Mouse (Mus musculus) liver, embryonic 16.5 days (tissue): ENCODE data around the gene B3gnt2. TPM values are rescaled to one million over a fixed set of nuclear protein-coding genes. Genes with fewer than 3 reads are reported as not detected.

Experiments used
- ATAC-seq: fragments of 200-750 bp; cut with Nextera tagmentation; 2 replicates; pipeline ENCODE4 v1.8.0; 2017; ENCODE audit warnings: low read depth, mild to moderate bottlenecking, moderate number of reproducible peaks, moderate library complexity
- H3K27ac ChIP-seq: fragments of 300-500 bp; sonication (generic); 2 replicates; pipeline ENCODE4 v1.5.1; 2014; ENCODE audit warnings: mild to moderate bottlenecking, low read length
- H3K27me3 ChIP-seq: fragments of 300-500 bp; sonication (generic); 2 replicates; pipeline ENCODE4 v1.6.1; 2014; ENCODE audit warnings: low read depth, low read length, mixed read lengths; ENCODE audit not compliant: control insufficient read depth, insufficient read depth
- H3K36me3 ChIP-seq: fragments of 300-500 bp; sonication (generic); 2 replicates; pipeline ENCODE4 v1.6.1; 2014; ENCODE audit warnings: mild to moderate bottlenecking; ENCODE audit not compliant: control insufficient read depth, insufficient read depth
- H3K4me1 ChIP-seq: fragments of 300-500 bp; sonication (generic); 2 replicates; pipeline ENCODE4 v1.6.1; 2014; ENCODE audit warnings: low read depth, low read length, mixed read lengths; ENCODE audit not compliant: control insufficient read depth
- H3K4me2 ChIP-seq: fragments of 300-500 bp; sonication (generic); 2 replicates; pipeline ENCODE4 v1.6.1; 2014; ENCODE audit warnings: low read depth, low read length, mixed read lengths
- H3K4me3 ChIP-seq: fragments of 300-500 bp; sonication (generic); 2 replicates; pipeline ENCODE4 v1.5.1; 2014; ENCODE audit warnings: low read depth, mild to moderate bottlenecking, low read length
- H3K9ac ChIP-seq: fragments of 300-500 bp; sonication (generic); 2 replicates; pipeline ENCODE4 v1.6.1; 2014; ENCODE audit warnings: low read depth, low read length
- H3K9me3 ChIP-seq: fragments of 300-500 bp; sonication (generic); replicated peaks from 2 replicates; pipeline ENCODE4 v1.6.1; 2016; ENCODE audit warnings: low read length; ENCODE audit not compliant: control insufficient read depth
- WGBS: fragments of 180-500 bp; shearing (Covaris S2); extraction: QIAGEN DNeasy Blood & Tissue Kit; methylation state at CpG from one replicate; pipeline ENCODE4 v1.1.7; 2014; ENCODE audit not compliant: insufficient replicate concordance; 5-methylcytosine and 5-hydroxymethylcytosine counted together
- polyA plus RNA-seq: library from polyadenylated mRNA; unstranded; fragments of >200 nt; fragmentation: Nextera tagmentation; extraction: Ambion mirVana; gene quantifications from 2 replicates; pipeline ENCODE4 v1.2.1, GENCODE M21; 2015

Gene B3gnt2
- polyA plus RNA-seq, 1 experiment from 2014 or later, result 6.6 TPM

- ATAC-seq, result no peak
- H3K27ac ChIP-seq, result no peak overlapping the region
- no peaks in the 10 kb centered on the region for H3K27me3 ChIP-seq
- no peaks in the 10 kb centered on the region for H3K36me3 ChIP-seq
- H3K9ac ChIP-seq, result no peak overlapping the region
- no peak overlapping the region for H3K4me3 ChIP-seq
- H3K9me3 ChIP-seq, result no peaks in the 10 kb centered on the region
- 82% methylated on average over 2 of the region's 2 CpGs for WGBS
- no peaks in the 10 kb centered on the region for H3K4me1 ChIP-seq
- no peak overlapping the region for H3K4me2 ChIP-seq
These were observed 137.7 kb downstream of the B3gnt2 start for GRCm38 (mm10) chr11:22723096-22723495.

- Histone ChIP-seq H3K4me2 (no peak overlapping the region), H3K27ac (no peak overlapping the region), H3K9ac (no peak overlapping the region), H3K36me3 (no peaks in the 10 kb centered on the region), H3K27me3 (no peaks in the 10 kb centered on the region), H3K4me3 (no peak overlapping the region), H3K4me1 (no peaks in the 10 kb centered on the region), H3K9me3 (no peaks in the 10 kb centered on the region)
- WGBS, result 59% methylated on average over 2 of the region's 2 CpGs
- ATAC-seq, result no peak
These were observed 140.7 kb downstream of the B3gnt2 start for GRCm38 (mm10) chr11:22720096-22720495.

GRCm38 (mm10) chr11:22719570-22719969, 141.2 kb downstream of the B3gnt2 start:
- no peak overlapping the region for H3K27ac ChIP-seq
- no peaks in the 10 kb centered on the region for H3K36me3 ChIP-seq
- no peaks in the 10 kb centered on the region for H3K4me1 ChIP-seq
- no peaks in the 10 kb centered on the region for H3K27me3 ChIP-seq
- H3K9ac ChIP-seq, result no peak overlapping the region
- H3K4me2 ChIP-seq, result no peak overlapping the region
- no peaks in the 10 kb centered on the region for H3K9me3 ChIP-seq
- 42% methylated on average over 4 of the region's 4 CpGs for WGBS
- H3K4me3 ChIP-seq, result no peak overlapping the region
- no peak for ATAC-seq

- H3K9me3 ChIP-seq, result no peaks in the 10 kb centered on the region
- no peak overlapping the region for H3K4me3 ChIP-seq
- no peak overlapping the region for H3K27ac ChIP-seq
- H3K36me3 ChIP-seq, result no peaks in the 10 kb centered on the region
- no peak overlapping the region for H3K9ac ChIP-seq
- no peaks in the 10 kb centered on the region for H3K4me1 ChIP-seq
- no peak for ATAC-seq
- H3K27me3 ChIP-seq, result no peaks in the 10 kb centered on the region
- 77% methylated on average over 7 of the region's 7 CpGs for WGBS
- no peak overlapping the region for H3K4me2 ChIP-seq
These were observed 142.7 kb downstream of the B3gnt2 start for GRCm38 (mm10) chr11:22718036-22718435.

- Histone ChIP-seq H3K4me3 (no peak overlapping the region), H3K4me1 (no peaks in the 10 kb centered on the region), H3K36me3 (no peaks in the 10 kb centered on the region), H3K27me3 (no peaks in the 10 kb centered on the region), H3K9ac (no peak overlapping the region), H3K4me2 (no peak overlapping the region), H3K9me3 (no peaks in the 10 kb centered on the region), H3K27ac (no peak overlapping the region)
- ATAC-seq, result no peak
- WGBS, result 57% methylated on average over 3 of the region's 3 CpGs
These were observed 149.4 kb downstream of the B3gnt2 start for GRCm38 (mm10) chr11:22711327-22711726.

GRCm38 (mm10) chr11:22710596-22710995, 150.2 kb downstream of the B3gnt2 start:
- Histone ChIP-seq H3K27ac (no peak overlapping the region), H3K4me1 (no peaks in the 10 kb centered on the region), H3K4me3 (no peak overlapping the region), H3K4me2 (no peak overlapping the region), H3K9me3 (no peaks in the 10 kb centered on the region), H3K9ac (no peak overlapping the region), H3K27me3 (no peaks in the 10 kb centered on the region), H3K36me3 (no peaks in the 10 kb centered on the region)
- WGBS, result 79% methylated on average over 2 of the region's 2 CpGs
- no peak for ATAC-seq

Other genes starting within 250 kb of the B3gnt2 start
- gene Zrsr1, start 111.0 kb upstream of the B3gnt2 start, polyA plus RNA-seq, result 3.1 and 3.8 TPM in 2 replicates
- 6.4 and 8.8 TPM in 2 replicates for gene Gm28048, start 121.1 kb upstream of the B3gnt2 start, polyA plus RNA-seq
- 165 and 171 TPM in 2 replicates for gene Commd1, start 121.4 kb upstream of the B3gnt2 start, polyA plus RNA-seq
- 103 and 111 TPM in 2 replicates for gene Cct4, start 129.6 kb upstream of the B3gnt2 start, polyA plus RNA-seq
- 0.81 and 1.4 TPM in 2 replicates for gene Fam161a, start 146.6 kb upstream of the B3gnt2 start, polyA plus RNA-seq